Mouse (Mus musculus) testis, postnatal 10 days (tissue): ENCODE data around the gene Celsr2.

ENCODE experiments used
- DNase-seq: peaks from one replicate; pipeline ENCODE4 v3.0.0; 2021; ENCODE audit warnings: low spot score

Gene Celsr2

DNA sequence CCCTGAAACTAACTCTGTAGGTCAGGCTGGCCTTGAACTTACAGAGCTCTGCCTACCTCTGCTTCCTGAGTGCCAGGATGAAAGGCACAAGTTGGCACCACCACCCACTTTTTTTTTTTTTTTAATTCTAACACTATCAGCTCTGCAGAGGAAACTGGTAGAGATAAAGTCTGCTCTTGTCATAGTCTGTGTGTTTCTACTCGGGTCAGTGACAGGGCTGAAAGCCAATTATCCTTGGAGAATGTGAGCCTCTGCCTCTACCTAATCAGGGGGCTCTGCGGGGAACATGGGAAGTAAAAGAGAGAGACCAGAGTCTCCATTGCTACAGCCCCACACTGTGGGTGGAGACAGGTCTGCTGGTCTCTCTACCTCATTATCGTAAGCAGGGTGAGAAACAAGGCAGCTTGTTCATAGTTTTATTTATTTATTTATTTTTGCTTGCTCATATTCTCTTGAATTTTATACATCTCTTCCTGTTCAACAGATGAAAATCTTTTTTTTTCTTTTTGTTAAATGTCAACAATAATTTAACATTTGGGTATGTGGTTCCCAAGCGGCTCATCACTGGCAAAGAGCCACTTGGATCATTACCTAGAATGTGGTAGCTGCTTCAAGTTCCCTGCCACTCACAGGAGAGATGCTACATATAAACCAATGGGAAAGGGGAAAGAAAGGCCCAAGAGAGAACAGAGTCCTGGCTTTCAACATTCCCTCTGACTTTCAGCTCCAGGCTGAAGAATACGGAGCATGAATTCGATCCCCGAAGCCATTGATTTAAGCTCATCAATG lies 36.3 kb downstream of the Celsr2 start:
- DNase-seq, result no peak

DNA sequence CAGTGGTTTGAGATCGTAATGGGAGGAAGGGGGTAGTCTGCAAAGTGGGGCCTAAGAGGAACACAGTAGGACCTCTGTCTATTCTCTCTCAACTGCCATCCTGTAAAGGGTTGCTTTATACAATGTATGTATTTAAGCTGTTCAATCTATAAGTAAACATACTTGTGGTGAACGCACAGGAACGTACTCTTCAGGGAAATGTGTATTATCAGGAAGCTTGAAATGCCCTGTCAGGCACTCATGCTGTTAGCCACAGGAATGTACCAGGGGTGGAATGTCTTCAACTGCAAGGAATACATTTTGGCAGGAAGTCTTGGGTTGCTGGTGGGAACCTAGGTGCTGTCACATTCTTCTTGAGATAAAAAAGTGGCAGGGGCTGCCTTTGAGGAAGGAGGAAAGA lies 42.7 kb downstream of the Celsr2 start:
- no peak for DNase-seq

DNA sequence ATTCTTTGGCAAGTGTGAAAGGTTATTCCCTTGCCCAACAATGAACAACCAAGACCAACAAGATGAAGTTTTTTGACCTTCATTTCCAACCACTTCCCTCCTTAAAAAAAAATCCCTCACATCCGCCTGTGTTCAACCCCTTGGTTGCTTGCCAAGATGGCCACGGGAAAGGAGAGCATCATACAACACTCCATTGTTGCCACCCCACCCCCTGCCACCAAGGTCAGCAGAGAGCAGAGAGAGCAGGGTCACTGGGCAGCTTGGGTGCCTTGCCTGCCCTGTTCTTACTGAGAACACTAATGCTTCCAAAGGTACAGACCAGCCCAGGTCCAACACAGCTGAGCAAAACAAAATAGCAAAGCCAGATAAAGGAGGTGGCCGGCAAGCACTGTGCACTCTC lies 43.1 kb downstream of the Celsr2 start:
- peak; percentile 85 for DNase-seq

DNA sequence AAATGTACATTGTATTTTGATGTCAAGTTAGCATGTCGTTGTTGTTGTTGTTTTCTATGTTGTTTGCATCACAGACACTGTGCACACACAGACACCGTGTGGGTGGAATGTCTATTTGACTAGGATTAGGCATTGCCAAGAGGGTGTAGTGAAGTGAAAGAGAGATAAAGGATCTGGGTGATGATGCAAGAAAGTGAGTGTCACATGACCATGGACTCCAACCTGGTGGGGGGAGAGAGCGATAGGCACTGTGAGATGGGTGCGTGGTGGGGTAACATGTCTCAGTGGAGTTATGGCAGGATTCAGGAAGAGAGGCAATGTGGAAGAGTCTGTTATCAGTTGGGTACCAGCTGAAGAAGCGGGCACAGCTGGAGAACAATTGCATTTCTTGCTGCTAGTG lies 46.6 kb downstream of the Celsr2 start:
- no peak for DNase-seq

DNA sequence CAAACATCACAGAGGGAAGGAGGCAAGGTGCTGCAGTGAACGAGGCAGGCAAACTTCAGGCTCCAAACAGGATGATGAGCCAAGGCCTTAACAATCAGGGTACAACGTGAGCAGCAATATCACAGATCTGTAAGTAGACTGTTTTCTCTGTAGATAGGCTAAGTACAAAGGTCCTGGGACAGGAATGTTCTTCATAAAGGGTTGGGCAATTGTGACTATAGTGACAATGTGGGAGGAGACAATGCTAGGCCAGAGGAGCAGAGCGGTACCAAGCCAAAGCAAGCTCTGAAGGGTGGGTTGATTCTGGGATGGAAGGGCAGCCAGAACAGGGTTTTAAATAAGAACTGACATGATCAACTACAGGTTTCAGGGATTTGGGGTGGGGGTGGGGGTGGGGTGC lies 47.5 kb downstream of the Celsr2 start:
- DNase-seq, result no peak

DNA sequence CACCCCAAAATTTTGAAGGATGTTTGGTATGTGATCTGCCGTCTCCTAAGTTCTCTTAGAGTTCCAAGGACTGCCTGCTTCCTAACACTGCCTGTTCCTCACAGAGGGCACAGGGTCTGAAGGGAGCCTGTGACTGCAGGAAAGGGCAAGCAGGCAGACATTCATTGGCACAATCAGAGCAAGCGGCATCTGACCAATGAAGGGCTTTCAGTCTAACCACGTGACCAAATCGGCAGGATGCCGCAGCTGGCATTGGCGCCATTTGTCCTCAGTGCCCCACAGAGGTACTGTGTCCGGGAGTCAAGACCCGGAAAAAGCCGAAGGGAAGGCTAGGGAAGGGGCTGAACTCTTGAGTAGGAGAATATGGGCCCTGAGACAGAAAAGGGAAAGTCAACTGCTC lies 48.2 kb downstream of the Celsr2 start:
- no peak for DNase-seq

DNA sequence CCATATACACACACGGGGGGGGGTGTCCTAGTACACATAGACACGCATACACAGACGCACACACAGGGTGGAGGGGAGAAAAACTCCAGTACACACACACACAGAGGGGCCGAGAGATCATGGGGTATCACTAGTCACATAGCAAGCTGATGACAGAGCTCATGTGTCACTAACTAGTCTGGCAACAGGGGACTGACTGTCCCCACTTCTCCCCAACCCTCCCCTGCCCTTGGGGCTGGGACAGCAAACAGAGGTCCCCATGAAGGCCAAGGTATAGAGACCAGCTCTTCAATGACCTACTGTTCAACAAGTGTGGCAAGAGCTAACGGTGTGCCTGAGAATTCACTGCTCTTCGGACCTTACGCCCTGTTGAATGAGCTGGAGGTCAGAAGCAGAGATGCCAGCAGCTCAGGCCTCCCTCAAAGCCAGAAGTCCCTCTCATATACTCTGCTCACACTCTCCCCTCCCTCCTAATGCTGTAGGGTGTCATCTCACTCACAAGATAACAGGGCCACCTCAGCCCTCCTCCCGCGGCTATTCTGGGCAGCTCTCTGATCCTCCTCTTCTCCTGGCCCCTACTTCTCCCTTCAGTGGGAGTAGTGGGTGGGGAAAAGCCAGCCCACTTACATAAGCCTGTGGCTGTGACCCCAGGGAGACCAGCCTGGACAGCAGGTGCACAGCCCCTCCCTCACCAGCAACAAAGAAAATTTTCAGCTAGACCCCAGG lies 50.9 kb downstream of the Celsr2 start, which contains the start of gene Mybphl:
Gene Mybphl, plus strand, starts transcription at position 642 of the 726 bp plus-strand sequence.
- no peak for DNase-seq

DNA sequence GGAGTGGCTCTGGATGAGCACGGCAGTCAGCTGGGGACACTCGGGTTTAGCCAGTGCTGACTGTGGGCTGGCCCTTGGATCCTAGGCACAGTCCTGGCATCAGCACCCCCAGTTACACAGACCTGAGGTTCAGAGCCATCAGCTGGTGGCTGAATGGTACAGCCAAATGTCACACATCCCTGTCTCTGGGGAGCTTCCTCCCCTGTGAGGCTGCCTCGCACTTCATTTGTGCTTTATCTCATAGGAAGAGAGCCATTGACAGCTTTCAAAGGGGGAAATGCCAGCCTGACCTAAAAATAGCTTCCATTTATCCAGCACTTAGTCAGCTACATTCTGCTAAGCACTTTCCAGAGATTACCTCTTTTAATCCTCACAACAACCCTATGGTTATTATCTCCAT lies 51.7 kb downstream of the Celsr2 start:
- DNase-seq, result no peak

DNA sequence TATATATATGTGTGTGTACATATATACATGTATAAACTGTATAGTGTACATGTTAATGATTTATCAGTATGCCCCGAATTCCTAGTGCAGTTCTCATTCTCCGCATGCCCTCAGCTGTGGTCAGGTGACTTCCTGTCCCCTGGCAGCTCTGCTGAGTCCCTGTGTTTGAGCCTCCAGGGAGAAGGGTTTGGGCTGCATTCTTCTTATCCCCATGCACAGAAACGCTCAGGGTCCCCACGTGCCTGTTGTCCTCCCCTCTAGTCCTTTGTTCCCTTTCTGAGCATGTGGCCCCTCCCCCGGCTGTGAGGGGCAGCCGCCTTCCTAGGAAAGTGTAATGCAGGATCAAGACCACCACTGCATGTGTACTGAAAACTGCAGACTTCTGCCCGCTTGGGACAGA lies 54.5 kb downstream of the Celsr2 start:
- no peak for DNase-seq

DNA sequence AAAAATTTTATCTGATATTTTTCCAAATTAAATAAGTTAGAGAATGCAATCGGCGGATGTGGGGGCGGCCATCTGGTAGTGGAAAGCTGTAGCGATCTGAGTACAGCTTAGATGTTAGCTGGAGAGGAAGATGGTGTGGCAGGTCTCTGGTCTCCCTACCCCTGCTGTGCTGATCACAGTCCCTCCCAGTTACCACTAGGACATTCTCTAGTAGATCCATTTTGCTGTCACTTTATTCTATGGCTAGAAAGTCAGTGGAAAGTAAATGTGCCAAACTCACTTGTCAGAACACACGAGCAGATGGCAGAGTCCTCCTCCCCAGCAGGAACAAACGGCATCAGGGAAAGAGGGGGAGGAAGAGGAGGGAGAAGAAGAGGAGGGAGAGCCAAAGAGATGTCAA lies 56.9 kb downstream of the Celsr2 start:
- DNase-seq, result no peak

DNA sequence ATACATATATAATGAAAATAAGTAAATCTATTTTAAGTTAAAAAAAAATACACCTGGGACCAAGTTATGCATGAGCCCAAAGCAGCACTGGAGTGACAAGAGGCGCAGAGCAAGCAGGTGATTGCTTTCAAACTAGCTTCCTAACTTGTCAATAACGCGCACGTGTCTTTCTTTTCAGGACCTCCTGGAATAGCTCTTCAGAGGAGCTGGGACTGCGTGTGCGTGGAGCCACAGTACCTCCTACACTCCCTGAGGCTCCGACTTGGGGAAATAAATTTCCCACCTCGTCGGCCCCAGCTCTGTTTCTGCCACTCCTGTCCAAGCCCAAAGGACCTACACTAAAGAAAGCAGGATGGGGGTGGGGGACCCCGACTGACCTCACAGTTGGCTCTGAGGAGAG lies 58.3 kb downstream of the Celsr2 start:
- DNase-seq, result no peak

DNA sequence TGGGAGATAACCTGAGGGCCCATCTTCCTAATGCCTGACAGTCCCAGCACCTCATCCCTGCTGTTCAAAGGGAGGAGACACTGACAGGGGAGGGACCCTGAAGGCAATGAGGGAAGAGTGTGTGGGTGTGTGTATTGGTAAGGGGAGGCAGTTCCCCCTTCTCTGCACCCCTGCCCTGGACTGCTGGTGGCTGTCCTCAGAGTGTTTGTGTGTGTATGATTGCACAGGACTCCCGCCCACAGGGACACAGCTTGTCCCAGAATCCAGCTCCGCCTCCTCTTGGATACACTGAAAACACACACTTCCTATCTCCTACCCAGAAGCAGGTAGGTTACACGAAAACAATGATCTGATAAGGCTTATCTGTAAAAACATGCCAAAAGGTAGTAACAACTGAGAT lies 60.1 kb downstream of the Celsr2 start:
- no peak for DNase-seq

DNA sequence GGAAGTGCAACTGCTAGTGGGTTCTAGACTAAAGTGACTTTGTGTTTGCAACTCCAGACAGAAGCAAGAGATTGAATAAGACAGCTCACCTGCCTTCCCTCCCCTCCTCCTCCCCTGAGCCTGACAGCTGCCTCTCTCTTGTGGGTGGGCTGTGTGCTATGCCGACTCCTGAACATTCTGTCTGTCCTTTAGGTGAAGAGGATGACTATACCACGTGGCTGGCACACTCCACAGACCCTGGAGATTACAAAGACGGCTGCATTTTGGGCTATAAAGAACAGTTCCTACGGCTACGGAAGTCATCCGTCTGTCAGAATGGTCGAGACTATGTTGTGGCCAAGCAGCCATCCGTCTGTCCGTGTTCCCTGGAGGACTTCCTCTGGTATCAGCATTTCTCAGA lies 67.0 kb downstream of the Celsr2 start:
- no peak for DNase-seq

DNA sequence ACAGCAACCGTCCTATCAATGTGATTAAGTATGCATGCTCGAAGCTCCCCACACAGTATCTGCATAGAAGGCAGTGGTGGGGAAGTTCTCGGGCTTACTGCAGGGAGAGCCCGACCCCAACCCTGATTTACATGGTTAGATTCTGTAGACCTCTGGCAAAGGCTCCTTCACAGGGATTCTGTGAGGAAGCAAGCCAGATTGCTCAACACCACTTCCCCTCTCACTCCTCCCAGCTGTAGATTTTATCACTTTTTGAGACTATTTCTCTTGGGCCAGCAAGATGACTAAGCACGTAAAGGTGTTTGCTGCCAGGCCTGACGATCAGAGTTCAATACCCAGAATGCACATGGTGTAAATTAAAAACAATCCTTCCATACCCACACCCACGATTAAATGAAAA lies 69.5 kb downstream of the Celsr2 start:
- no peak for DNase-seq

DNA sequence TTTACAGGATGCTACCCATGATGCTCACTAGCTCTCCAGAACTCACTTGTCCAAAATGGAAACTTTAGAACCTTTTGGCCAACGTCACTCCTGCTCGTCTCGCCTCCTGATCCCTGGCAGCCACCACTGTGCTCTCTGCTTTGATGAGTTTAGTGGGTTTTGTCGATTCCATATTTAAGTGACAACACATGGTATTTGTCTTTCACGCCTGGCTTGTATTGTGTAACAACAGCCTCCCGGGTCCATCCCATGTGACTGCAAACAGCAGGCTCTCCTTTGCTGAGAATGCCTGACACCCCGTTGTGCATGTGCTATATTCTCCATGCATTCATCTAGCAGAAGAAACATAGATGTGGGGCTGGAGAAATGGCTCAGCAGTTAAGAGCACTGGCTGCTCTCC lies 73.2 kb downstream of the Celsr2 start:
- DNase-seq, result no peak

DNA sequence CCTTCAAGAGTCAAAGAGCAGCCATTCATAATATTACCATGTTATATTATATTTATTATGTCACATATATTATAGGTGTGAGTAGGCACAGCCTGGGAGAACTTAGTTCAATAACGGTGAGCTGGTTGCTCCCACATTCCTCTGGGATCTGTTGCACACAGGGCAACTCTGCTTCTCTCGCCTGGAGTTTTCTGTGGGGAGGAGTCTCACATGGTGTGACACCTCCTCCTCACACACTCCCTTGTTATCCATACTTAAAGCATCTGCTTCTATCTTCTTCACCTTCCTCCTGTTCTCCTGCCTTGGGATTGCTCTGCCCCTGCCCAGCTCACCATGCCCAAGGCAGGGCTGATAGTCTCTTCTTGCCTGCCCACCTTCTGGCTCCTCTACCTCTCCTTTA lies 74.3 kb downstream of the Celsr2 start:
- no peak for DNase-seq
